Mouse (Mus musculus) megakaryocyte, embryonic 14.5 days (primary cell): ENCODE measurements at regions not wholly inside any gene's neighbourhood (a gene's known extent, or its start where the extent isn't known, plus 50 kb on each side); places are given as distances from the start of the nearest gene placed in this dataset.

Experiments
- H3K27me3 ChIP-seq: replicated peaks from 2 replicates; pipeline ENCODE3; 2012; ENCODE audit warnings: inconsistent platforms
- H3K36me3 ChIP-seq: replicated peaks from 2 replicates; pipeline ENCODE3; 2012; ENCODE audit warnings: low read length, inconsistent platforms, mixed read lengths
- H3K4me1 ChIP-seq: 2 replicates; pipeline ENCODE4 v1.6.1; 2012; ENCODE audit warnings: inconsistent platforms
- H3K4me3 ChIP-seq: replicated peaks from 2 replicates; pipeline ENCODE3; 2012; ENCODE audit warnings: moderate library complexity, mild to moderate bottlenecking, inconsistent platforms
- H3K9me3 ChIP-seq: 2 replicates; pipeline ENCODE4 v1.6.1; 2012; ENCODE audit warnings: inconsistent platforms
- FLI1 ChIP-seq: IDR thresholded peaks from 2 replicates; pipeline ENCODE4 v1.6.1; 2012; ENCODE audit warnings: low read length, inconsistent platforms, mixed read lengths
- GATA1 ChIP-seq: IDR thresholded peaks from 3 replicates; pipeline ENCODE4 v1.6.1; 2012; ENCODE audit warnings: mixed read lengths, low read length, inconsistent platforms, borderline replicate concordance

DNA sequence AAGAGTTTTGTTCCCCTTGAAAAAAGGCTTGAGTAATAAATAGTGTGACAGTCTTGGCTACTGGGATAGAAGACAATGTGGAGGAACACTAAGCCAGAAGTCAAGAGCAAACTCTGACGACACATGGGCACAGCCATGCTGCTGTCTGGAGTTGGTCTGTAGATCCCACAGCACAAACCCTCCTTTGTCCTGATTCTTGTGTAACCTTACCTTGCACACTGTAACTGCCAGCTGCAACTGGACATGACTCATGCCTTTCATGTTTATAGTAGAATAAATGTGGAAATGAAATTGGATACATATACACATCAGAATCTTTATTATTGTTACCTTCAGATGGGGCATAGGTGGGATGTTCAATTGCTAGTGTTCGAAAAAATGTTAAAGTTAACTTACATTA, 195.3 kb upstream of the Kbtbd8 start:
- Histone ChIP-seq H3K9me3 (peaks cover 9% of the 10 kb centered on the region; the same call in 1 of the 2 replicates), H3K36me3 (no peaks in the 10 kb centered on the region), H3K27me3 (peaks cover 5% of the 10 kb centered on the region), H3K4me1 (peaks cover 36% of the 10 kb centered on the region), H3K4me3 (no peak overlapping the region)
- no peak for TF ChIP-seq FLI1
- no peak for TF ChIP-seq GATA1

GRCm38 (mm10) chr6:94920770-94921169, 196.3 kb upstream of the Kbtbd8 start:
- Histone ChIP-seq H3K36me3 (no peaks in the 10 kb centered on the region), H3K9me3 (peaks cover 6% of the 10 kb centered on the region; the same call in 1 of the 2 replicates), H3K4me3 (no peak overlapping the region), H3K4me1 (peaks cover 41% of the 10 kb centered on the region), H3K27me3 (peaks cover 5% of the 10 kb centered on the region)
- TF ChIP-seq FLI1 (no peak), GATA1 (no peak)

DNA sequence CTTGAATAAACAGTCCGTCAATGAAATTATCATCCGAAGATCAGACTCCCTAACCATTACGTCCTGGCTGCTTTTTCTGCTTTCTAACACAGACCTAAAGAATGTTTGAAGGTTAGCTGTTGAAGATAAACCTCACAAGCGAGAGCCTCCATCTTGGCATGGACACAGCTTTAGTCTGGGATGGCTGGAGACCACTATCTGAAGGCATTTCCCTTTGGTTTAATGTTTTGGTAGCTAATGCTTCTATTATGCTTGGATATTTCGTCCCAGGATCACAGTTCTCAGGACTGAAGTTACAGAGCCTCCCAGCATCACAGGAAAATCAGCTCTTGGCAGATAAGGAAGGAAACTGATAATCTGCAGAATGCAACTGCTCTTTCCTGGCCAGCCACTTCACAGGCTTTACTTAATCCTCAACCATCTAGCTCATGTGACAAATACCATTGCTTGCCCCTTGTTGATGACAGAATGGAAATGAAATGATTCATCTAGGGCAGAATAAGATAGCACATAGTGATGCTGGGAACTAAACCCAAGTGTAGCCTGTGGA, 197.8 kb upstream of the Kbtbd8 start:
- no peaks in the 10 kb centered on the region for H3K36me3 ChIP-seq
- H3K9me3 ChIP-seq, result peaks cover 6% of the 10 kb centered on the region; the same call in 1 of the 2 replicates
- no peak overlapping the region for H3K4me3 ChIP-seq
- no peak for TF ChIP-seq FLI1
- no peak for TF ChIP-seq GATA1
- peaks cover 5% of the 10 kb centered on the region for H3K27me3 ChIP-seq
- peaks cover 47% of the 10 kb centered on the region for H3K4me1 ChIP-seq

DNA sequence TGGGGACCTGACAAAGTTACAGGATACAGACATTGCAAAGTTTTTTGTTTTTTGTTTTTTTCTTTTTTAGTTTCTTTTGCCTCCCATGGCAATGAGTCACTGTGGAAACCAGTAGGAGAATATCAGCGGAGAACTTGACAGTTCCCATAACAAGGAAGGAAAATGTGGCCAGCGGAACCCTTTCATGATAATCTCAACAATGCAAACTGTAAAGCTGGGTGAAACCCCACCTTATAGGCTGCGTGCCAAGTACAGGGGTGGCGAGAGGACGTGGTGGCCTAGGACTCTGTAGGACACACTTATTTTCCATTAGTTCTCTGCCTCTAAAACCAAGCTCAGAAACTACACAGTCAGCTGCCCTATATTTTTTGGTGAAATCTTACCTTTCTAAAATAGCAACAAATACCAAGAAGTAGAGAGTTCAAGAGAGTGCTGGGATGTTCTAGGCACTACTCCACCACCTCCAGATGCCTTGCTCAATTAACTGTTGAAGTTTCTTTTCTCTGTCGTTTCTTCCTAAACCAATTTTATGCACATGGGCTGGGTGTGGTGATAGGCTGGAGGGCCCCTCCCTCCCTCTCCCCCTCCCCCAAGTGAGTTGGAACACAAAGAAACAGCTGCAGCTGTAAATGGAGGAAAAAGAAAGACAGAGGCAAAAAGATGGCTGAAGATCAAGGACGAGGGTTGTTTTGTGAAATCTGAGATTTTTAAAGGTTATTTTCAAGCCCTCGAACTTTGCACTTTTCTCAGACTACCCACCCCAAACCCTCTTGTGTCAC, 201.0 kb upstream of the Kbtbd8 start:
- TF ChIP-seq GATA1, result no peak
- TF ChIP-seq FLI1, result no peak
- Histone ChIP-seq H3K9me3 (peaks cover 6% of the 10 kb centered on the region; the same call in 1 of the 2 replicates), H3K27me3 (peaks cover 5% of the 10 kb centered on the region), H3K36me3 (no peaks in the 10 kb centered on the region), H3K4me3 (peak overlapping the region; percentile 74), H3K4me1 (peaks cover 47% of the 10 kb centered on the region)

DNA sequence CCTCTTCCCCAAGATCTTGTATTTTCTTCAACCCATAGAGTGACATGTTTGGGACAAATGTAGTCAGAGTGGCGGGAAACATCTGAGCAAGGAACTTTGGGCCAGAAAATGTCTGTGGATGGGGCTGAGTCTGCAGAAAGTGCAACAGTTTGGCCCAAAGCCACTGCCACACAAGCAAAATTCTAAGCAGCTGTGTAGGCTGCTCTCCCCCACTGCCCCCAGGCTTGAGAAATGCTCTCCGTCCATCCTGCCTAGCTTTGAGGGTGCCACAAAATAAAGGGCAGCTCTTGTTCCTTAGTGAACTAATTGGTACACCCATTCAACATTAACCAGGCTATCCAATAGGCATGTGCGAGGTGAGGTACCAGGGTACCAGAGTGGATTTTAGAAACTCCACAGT, 205.2 kb upstream of the Kbtbd8 start:
- Histone ChIP-seq H3K27me3 (no peaks in the 10 kb centered on the region), H3K4me3 (no peak overlapping the region), H3K9me3 (no peaks in the 10 kb centered on the region), H3K4me1 (peaks cover 16% of the 10 kb centered on the region), H3K36me3 (no peaks in the 10 kb centered on the region)
- TF ChIP-seq FLI1 (no peak), GATA1 (no peak)

- no peaks in the 10 kb centered on the region for H3K36me3 ChIP-seq
- H3K4me1 ChIP-seq, result peaks cover 12% of the 10 kb centered on the region; the same call in 1 of the 2 replicates
- H3K9me3 ChIP-seq, result no peaks in the 10 kb centered on the region
- no peak overlapping the region for H3K4me3 ChIP-seq
- H3K27me3 ChIP-seq, result no peaks in the 10 kb centered on the region
- TF ChIP-seq GATA1 (no peak), FLI1 (no peak)
Measured at GRCm38 (mm10) chr6:94911374-94911773, 205.7 kb upstream of the Kbtbd8 start.

GRCm38 (mm10) chr6:94900862-94901261, 200.9 kb upstream of the Lrig1 start:
- Histone ChIP-seq H3K9me3 (peaks cover 3% of the 10 kb centered on the region; the same call in 1 of the 2 replicates), H3K36me3 (no peaks in the 10 kb centered on the region), H3K4me3 (no peak overlapping the region), H3K4me1 (no peaks in the 10 kb centered on the region), H3K27me3 (no peaks in the 10 kb centered on the region)
- no peak for TF ChIP-seq GATA1
- no peak for TF ChIP-seq FLI1

- TF ChIP-seq FLI1 (no peak), GATA1 (no peak)
- Histone ChIP-seq H3K36me3 (no peaks in the 10 kb centered on the region), H3K27me3 (peaks cover 3% of the 10 kb centered on the region), H3K9me3 (peaks cover 3% of the 10 kb centered on the region; the same call in 1 of the 2 replicates), H3K4me1 (no peaks in the 10 kb centered on the region), H3K4me3 (no peak overlapping the region)
Measured at GRCm38 (mm10) chr6:94898881-94899280, 198.9 kb upstream of the Lrig1 start.

DNA sequence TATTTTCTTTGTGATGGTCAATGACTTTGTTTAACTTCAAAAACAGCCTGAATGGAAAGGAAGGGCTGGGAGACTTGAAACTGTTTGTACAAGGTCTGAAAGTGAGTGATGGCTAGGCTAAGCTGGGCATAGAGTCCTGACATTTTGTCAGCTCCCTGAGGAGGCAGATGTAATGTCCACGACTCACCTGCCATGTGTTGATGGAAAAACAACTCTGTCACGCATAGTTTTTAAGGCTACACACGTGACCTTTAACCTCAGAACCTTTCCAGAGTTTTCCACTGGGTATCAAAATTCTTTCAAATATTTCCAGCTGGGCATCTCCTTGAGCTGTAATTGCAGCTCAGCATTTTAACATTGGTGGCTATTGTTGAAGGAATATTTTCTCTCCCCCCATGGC, 190.2 kb upstream of the Lrig1 start:
- Histone ChIP-seq H3K9me3 (no peaks in the 10 kb centered on the region), H3K27me3 (peaks cover 3% of the 10 kb centered on the region), H3K36me3 (no peaks in the 10 kb centered on the region), H3K4me1 (no peaks in the 10 kb centered on the region), H3K4me3 (no peak overlapping the region)
- TF ChIP-seq GATA1 (no peak), FLI1 (no peak)

GRCm38 (mm10) chr6:94889271-94889670, 189.3 kb upstream of the Lrig1 start:
- Histone ChIP-seq H3K9me3 (no peaks in the 10 kb centered on the region), H3K27me3 (no peaks in the 10 kb centered on the region), H3K4me1 (no peaks in the 10 kb centered on the region)

More at GRCm38 (mm10) chr6:94889271-94889670, 189.3 kb upstream of the Lrig1 start:
- Histone ChIP-seq H3K4me3 (no peak overlapping the region), H3K36me3 (no peaks in the 10 kb centered on the region)
- TF ChIP-seq FLI1 (no peak), GATA1 (no peak)
